Mouse (Mus musculus) right cerebral cortex, postnatal 36 days (tissue): ENCODE results near the gene Ndst4.

Source experiments
- DNase-seq, 2 experiments: peaks; one replicate each; pipeline ENCODE4 v3.0.0; 2022; ENCODE audit warnings: low spot score in 2 of 2, mixed read lengths in 1 of 2

The Ndst4 gene

GRCm38 (mm10) chr3:125403601-125404396, at the start of gene Ndst4:
Ndst4 (plus strand) TSS chr3:125404076.
- peak in 1 of 2 experiments; percentile 3 for DNase-seq

- DNase-seq: no peak
Measured at GRCm38 (mm10) chr3:125397443-125397842, 6.4 kb upstream of the Ndst4 start.

GRCm38 (mm10) chr3:125406456-125406855, 2.6 kb downstream of the Ndst4 start:
- no peak for DNase-seq

GRCm38 (mm10) chr3:125406991-125407390, 3.1 kb downstream of the Ndst4 start:
- DNase-seq: no peak

GRCm38 (mm10) chr3:125466894-125467652, 63.2 kb downstream of the Ndst4 start:
- DNase-seq: no peak

GRCm38 (mm10) chr3:125510102-125510501, 106.2 kb downstream of the Ndst4 start:
- DNase-seq: no peak

GRCm38 (mm10) chr3:125533371-125533770, 129.5 kb downstream of the Ndst4 start:
- DNase-seq: no peak

- no peak for DNase-seq
Measured at GRCm38 (mm10) chr3:125570602-125571001, 166.7 kb downstream of the Ndst4 start.

- no peak for DNase-seq
Measured at GRCm38 (mm10) chr3:125632233-125632632, 228.4 kb downstream of the Ndst4 start.

- DNase-seq: no peak
Measured at GRCm38 (mm10) chr3:125655009-125655635, 251.2 kb downstream of the Ndst4 start.

- no peak for DNase-seq
Measured at GRCm38 (mm10) chr3:125660114-125660717, 256.3 kb downstream of the Ndst4 start.

GRCm38 (mm10) chr3:125660884-125661532, 257.1 kb downstream of the Ndst4 start:
- DNase-seq: no peak

GRCm38 (mm10) chr3:125673997-125674794, 270.3 kb downstream of the Ndst4 start:
- no peak for DNase-seq

GRCm38 (mm10) chr3:125675211-125675896, 271.5 kb downstream of the Ndst4 start:
- no peak for DNase-seq

- peak; percentile 2 to 5 for DNase-seq
Measured at GRCm38 (mm10) chr3:125678924-125679323, 275.0 kb downstream of the Ndst4 start.

- DNase-seq: no peak
Measured at GRCm38 (mm10) chr3:125683460-125684230, 279.8 kb downstream of the Ndst4 start.

- DNase-seq: no peak
Measured at GRCm38 (mm10) chr3:125684583-125684982, 280.7 kb downstream of the Ndst4 start.

- DNase-seq: no peak
Measured at GRCm38 (mm10) chr3:125687601-125688000, 283.7 kb downstream of the Ndst4 start.

- DNase-seq: no peak
Measured at GRCm38 (mm10) chr3:125690948-125691347, 287.1 kb downstream of the Ndst4 start.
